Mouse (Mus musculus): ENCODE data around the gene Esyt2. TPM values are rescaled to one million over a fixed set of nuclear protein-coding genes. Genes with fewer than 3 reads are reported as not detected.

Esyt2 gene
- polyA plus RNA-seq, 1 experiment from 2014 or later, result 11.3 TPM

- H3K9me3 ChIP-seq (replicated peaks), result no peaks in the 10 kb centered on the region
- WGBS, result 98% methylated on average over 5 of the region's 5 CpGs
- H3K36me3 ChIP-seq, result 0 out of 2 replicates have a peak, but pooled peaks cover 7% of the 10 kb centered on the region
- H3K4me1 ChIP-seq, result peaks cover 17% of the 10 kb centered on the region
- no peak overlapping the region for H3K27ac ChIP-seq (replicated peaks)
- no peaks in the 10 kb centered on the region for H3K27me3 ChIP-seq (replicated peaks)
- ATAC-seq (ENCODE audit: low FRiP score), result no peak
- H3K4me2 ChIP-seq, result no peak overlapping the region
- H3K4me3 ChIP-seq (replicated peaks), result no peak overlapping the region
- no peak overlapping the region for H3K9ac ChIP-seq (replicated peaks)
Observed at GRCm38 (mm10) chr12:116407883-116408282, 126.9 kb downstream of the Esyt2 start.

- ATAC-seq (ENCODE audit: low FRiP score), result no peak
- no peaks in the 10 kb centered on the region for H3K4me1 ChIP-seq
- H3K27ac ChIP-seq (replicated peaks), result no peak overlapping the region
- H3K4me2 ChIP-seq, result no peak overlapping the region
- no peaks in the 10 kb centered on the region for H3K27me3 ChIP-seq (replicated peaks)
- 98% methylated on average over 4 of the region's 4 CpGs for whole genome bisulfite sequencing
- no peak overlapping the region for H3K4me3 ChIP-seq (replicated peaks)
- H3K9me3 ChIP-seq (replicated peaks), result no peaks in the 10 kb centered on the region
- H3K36me3 ChIP-seq, result peaks cover 3% of the 10 kb centered on the region; the same call in 1 of the 2 replicates
- no peak overlapping the region for H3K9ac ChIP-seq (replicated peaks)
Observed at GRCm38 (mm10) chr12:116414941-116415340, 133.9 kb downstream of the Esyt2 start.

DNA sequence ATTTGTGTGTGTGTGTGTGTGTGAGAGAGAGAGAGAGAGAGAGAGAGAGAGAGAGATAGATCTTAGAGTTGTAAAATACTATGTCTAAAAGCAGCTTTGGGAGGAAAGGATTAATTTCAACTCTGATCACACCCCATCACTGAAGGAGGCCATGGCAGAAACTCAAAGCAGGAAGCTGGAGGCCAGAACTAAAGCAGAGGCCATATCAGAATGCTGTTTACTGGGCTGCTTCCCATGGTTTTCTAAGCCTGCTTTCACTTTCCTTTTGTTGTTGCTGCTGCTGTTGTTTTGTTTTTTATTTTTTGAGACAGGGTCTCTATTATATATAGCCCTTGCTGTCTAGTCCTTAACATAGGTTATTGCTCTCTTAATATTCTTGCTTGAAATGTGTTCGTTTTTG is 135.5 kb downstream of the Esyt2 start:
- H3K9me3 ChIP-seq (replicated peaks), result no peaks in the 10 kb centered on the region
- H3K36me3 ChIP-seq, result peaks cover 3% of the 10 kb centered on the region; the same call in 1 of the 2 replicates
- H3K27ac ChIP-seq (replicated peaks), result no peak overlapping the region
- WGBS, result 95% methylated on average over 1 of the region's 1 CpGs
- H3K4me1 ChIP-seq, result no peaks in the 10 kb centered on the region
- no peak for ATAC-seq (ENCODE audit: low FRiP score)
- no peak overlapping the region for H3K4me2 ChIP-seq
- no peaks in the 10 kb centered on the region for H3K27me3 ChIP-seq (replicated peaks)
- H3K4me3 ChIP-seq (replicated peaks), result no peak overlapping the region
- no peak overlapping the region for H3K9ac ChIP-seq (replicated peaks)

- Histone ChIP-seq H3K36me3 (peaks cover 2% of the 10 kb centered on the region; the same call in 1 of the 2 replicates), H3K9me3 (replicated peaks) (no peaks in the 10 kb centered on the region), H3K4me2 (no peak overlapping the region), H3K27me3 (replicated peaks) (no peaks in the 10 kb centered on the region), H3K4me1 (no peaks in the 10 kb centered on the region), H3K9ac (replicated peaks) (no peak overlapping the region), H3K4me3 (replicated peaks) (no peak overlapping the region), H3K27ac (replicated peaks) (no peak overlapping the region)
- WGBS, result 98% methylated on average over 2 of the region's 2 CpGs
- no peak for ATAC-seq (ENCODE audit: low FRiP score)
Observed at GRCm38 (mm10) chr12:116421656-116422055, 140.7 kb downstream of the Esyt2 start.

GRCm38 (mm10) chr12:116425392-116425791 is 144.4 kb downstream of the Esyt2 start:
- 95% methylated on average over 2 of the region's 2 CpGs for WGBS
- Histone ChIP-seq H3K9me3 (replicated peaks) (no peaks in the 10 kb centered on the region), H3K36me3 (no peaks in the 10 kb centered on the region; the same call in 1 of the 2 replicates), H3K9ac (replicated peaks) (no peak overlapping the region), H3K4me3 (replicated peaks) (no peak overlapping the region), H3K27ac (replicated peaks) (no peak overlapping the region), H3K4me1 (no peaks in the 10 kb centered on the region), H3K4me2 (no peak overlapping the region), H3K27me3 (replicated peaks) (no peaks in the 10 kb centered on the region)
- ATAC-seq (ENCODE audit: low FRiP score), result no peak

DNA sequence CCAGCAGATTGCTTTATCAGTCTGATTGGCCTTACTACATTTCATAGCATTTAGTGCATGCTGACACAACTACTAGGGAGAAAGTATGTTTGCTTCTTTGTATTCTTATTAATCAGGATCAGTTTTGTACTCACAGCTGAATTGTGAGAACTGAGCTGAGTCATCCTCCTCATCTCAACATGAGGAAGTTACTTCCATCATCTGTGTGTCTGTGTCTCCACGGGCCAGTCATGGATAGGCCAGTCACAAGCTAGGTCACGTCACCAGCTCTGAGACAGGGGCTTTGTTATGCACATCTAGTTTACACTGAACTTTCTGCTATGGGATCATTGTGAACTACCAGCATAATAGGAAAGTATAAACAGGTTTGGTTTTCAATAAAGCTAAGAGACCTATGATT is 152.7 kb downstream of the Esyt2 start:
- WGBS, result 96% methylated on average over 2 of the region's 2 CpGs
- Histone ChIP-seq H3K4me3 (replicated peaks) (no peak overlapping the region), H3K4me1 (no peaks in the 10 kb centered on the region), H3K9ac (replicated peaks) (no peak overlapping the region), H3K4me2 (no peak overlapping the region), H3K27me3 (replicated peaks) (no peaks in the 10 kb centered on the region), H3K36me3 (no peaks in the 10 kb centered on the region), H3K9me3 (replicated peaks) (no peaks in the 10 kb centered on the region), H3K27ac (replicated peaks) (no peak overlapping the region)
- ATAC-seq (ENCODE audit: low FRiP score), result no peak

GRCm38 (mm10) chr12:116435232-116435631 is 154.2 kb downstream of the Esyt2 start:
- H3K27ac ChIP-seq (replicated peaks), result no peak overlapping the region
- no peak for ATAC-seq (ENCODE audit: low FRiP score)
- H3K27me3 ChIP-seq (replicated peaks), result no peaks in the 10 kb centered on the region
- H3K9me3 ChIP-seq (replicated peaks), result no peaks in the 10 kb centered on the region
- no peaks in the 10 kb centered on the region for H3K4me1 ChIP-seq
- no peak overlapping the region for H3K4me3 ChIP-seq (replicated peaks)
- H3K4me2 ChIP-seq, result no peak overlapping the region
- no peaks in the 10 kb centered on the region for H3K36me3 ChIP-seq
- 86% methylated on average over 2 of the region's 2 CpGs for whole genome bisulfite sequencing
- H3K9ac ChIP-seq (replicated peaks), result no peak overlapping the region

- 86% methylated on average over 3 of the region's 3 CpGs for WGBS
- no peak overlapping the region for H3K27ac ChIP-seq (replicated peaks)
- no peak overlapping the region for H3K9ac ChIP-seq (replicated peaks)
- H3K4me1 ChIP-seq, result no peaks in the 10 kb centered on the region
- H3K4me2 ChIP-seq, result no peak overlapping the region
- H3K36me3 ChIP-seq, result 0 out of 2 replicates have a peak, but pooled peaks cover 6% of the 10 kb centered on the region
- no peak for ATAC-seq (ENCODE audit: low FRiP score)
- H3K9me3 ChIP-seq (replicated peaks), result no peaks in the 10 kb centered on the region
- H3K4me3 ChIP-seq (replicated peaks), result no peak overlapping the region
- H3K27me3 ChIP-seq (replicated peaks), result no peaks in the 10 kb centered on the region
Observed at GRCm38 (mm10) chr12:116436125-116436524, 155.1 kb downstream of the Esyt2 start.

DNA sequence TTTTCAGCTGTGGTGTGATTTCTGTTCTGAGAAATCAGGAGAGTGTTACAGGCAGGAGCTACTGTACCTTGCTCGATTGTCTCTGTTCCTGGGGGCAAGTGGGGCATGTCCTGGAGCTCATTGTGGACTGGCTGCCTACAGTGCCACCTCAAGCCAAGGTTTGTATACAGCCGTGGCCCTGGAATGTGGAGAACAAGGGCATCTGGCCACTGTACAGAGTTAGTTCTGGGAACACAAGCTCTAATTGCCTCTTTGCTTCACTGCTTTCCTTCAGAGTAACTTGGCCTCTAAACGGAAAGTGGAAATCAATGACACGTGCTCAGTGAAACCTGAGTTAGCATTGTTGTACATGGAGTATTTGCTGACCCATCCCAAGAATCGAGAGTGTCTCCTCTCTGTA is 157.6 kb downstream of the Esyt2 start:
- H3K4me2 ChIP-seq, result no peak overlapping the region
- no peaks in the 10 kb centered on the region for H3K9me3 ChIP-seq (replicated peaks)
- H3K4me3 ChIP-seq (replicated peaks), result no peak overlapping the region
- H3K27ac ChIP-seq (replicated peaks), result no peak overlapping the region
- H3K27me3 ChIP-seq (replicated peaks), result no peaks in the 10 kb centered on the region
- 0 out of 2 replicates have a peak, but pooled peaks cover 6% of the 10 kb centered on the region for H3K36me3 ChIP-seq
- no peak for ATAC-seq (ENCODE audit: low FRiP score)
- WGBS, result 95% methylated on average over 5 of the region's 5 CpGs
- H3K9ac ChIP-seq (replicated peaks), result no peak overlapping the region
- no peaks in the 10 kb centered on the region for H3K4me1 ChIP-seq

Small RNAs within 50 kb of the gene (microRNA-seq; reads per million reads assigned to microRNA genes)
- gene Gm23190, result not detected

Other genes starting within 250 kb of the Esyt2 start
- 43.3 and 47.1 TPM in 2 replicates for gene Zfp386, start 233.5 kb upstream of the Esyt2 start, polyA plus RNA-seq (2015; fragmentation: Nextera tagmentation; extraction: Ambion mirVana)
- gene Vipr2, start 203.5 kb upstream of the Esyt2 start, polyA plus RNA-seq (2015; fragmentation: Nextera tagmentation; extraction: Ambion mirVana), result 0.96 and 1.2 TPM in 2 replicates
- 20.9 and 22.1 TPM in 2 replicates for gene Wdr60, start 18.2 kb upstream of the Esyt2 start, polyA plus RNA-seq (2015; fragmentation: Nextera tagmentation; extraction: Ambion mirVana)
- gene Gm11027, start 5.8 kb upstream of the Esyt2 start, polyA plus RNA-seq (2015; fragmentation: Nextera tagmentation; extraction: Ambion mirVana), result not detected in 2 replicates
- 7.7 and 11.6 TPM in 2 replicates for gene Ncapg2, start 124.2 kb downstream of the Esyt2 start, polyA plus RNA-seq (2015; fragmentation: Nextera tagmentation; extraction: Ambion mirVana)
- gene Ptprn2, start 204.5 kb downstream of the Esyt2 start, polyA plus RNA-seq (2015; fragmentation: Nextera tagmentation; extraction: Ambion mirVana), result 12.9 and 16.3 TPM in 2 replicates